Mouse (Mus musculus) layer of hippocampus, postnatal 36 days (tissue): Measurements from ENCODE around the gene Dchs1. TPM values are rescaled to one million over a fixed set of nuclear protein-coding genes. Genes with fewer than 3 reads are reported as not detected.

Experiments used
- DNase-seq, 2 experiments: peaks; one replicate each; pipeline ENCODE4 v3.0.0; 2022
- total RNA-seq, 2 experiments: library from RNA; stranded (reverse); gene quantifications; 2 replicates each; pipeline ENCODE4 v1.2.3; 2021

Dchs1 gene
- total RNA-seq, result 10 to 100 TPM; 13.9 to 15.6 TPM

GRCm38 (mm10) chr7:105787285-105788140 is at the start of gene Dchs1:
TSS of gene Dchs1 (minus strand) at chr7:105787654.
- DNase-seq, result no peak

- DNase-seq, result no peak
These were observed 36.8 kb upstream of the Dchs1 start for GRCm38 (mm10) chr7:105824281-105824680.

- DNase-seq, result no peak
These were observed 31.0 kb upstream of the Dchs1 start for GRCm38 (mm10) chr7:105818483-105818882.

GRCm38 (mm10) chr7:105816736-105817135 is 29.3 kb upstream of the Dchs1 start:
- no peak for DNase-seq

DNA sequence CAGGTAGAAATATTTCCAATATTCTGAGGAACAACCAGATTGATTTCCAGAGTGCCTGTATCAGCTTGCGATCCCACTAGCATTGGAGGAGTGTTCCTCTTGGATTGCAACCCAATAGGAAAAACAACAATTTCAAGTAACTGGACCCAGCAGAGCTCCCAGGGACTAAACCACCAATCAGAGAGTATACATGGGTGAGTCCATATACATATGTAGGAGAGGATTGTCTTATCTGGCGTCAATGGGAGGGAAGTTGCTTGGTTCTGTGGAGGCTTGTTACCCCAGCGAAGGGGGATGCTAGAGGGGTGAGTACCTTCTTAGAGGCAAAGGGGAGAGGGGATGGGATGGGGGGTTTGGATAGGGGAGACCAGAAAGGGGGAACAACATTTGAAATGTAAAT is 25.9 kb upstream of the Dchs1 start:
- DNase-seq, result no peak

- DNase-seq, result no peak
These were observed 25.1 kb upstream of the Dchs1 start for GRCm38 (mm10) chr7:105812566-105812965.

GRCm38 (mm10) chr7:105811516-105811915 is 24.1 kb upstream of the Dchs1 start:
- DNase-seq, result no peak

DNA sequence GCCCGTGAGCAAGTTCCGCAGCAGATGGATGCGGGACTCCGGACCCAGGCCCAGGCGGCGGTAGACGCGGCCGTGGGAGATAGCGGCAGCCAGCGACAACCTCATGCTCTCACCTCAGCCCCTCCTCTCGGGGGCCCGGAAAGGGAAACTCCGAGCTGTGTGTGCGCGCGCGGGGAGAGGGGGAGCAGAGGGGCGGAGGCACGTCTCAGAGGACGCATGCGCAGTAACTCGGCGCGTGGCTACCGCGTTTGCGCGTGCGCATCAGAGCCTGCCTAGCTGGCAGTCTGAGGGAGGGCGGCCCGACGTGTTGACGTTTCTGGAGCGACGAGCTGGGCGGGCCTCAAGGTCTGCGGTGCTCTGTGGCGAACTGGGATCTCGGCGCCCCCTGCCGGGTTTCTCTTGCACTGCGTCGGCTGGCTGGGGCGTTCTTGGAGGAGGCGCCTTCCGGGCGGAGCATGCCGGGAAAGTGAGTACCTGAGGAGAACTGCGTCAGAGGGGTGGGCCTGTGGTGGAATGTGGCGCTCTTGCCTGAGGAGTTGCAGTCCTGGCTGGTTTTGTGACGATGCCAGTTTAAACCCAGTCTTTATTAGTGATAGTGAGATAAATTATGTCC is 23.5 kb upstream of the Dchs1 start, which contains the start of gene Mrpl17:
Gene Mrpl17, minus strand, starts transcription at position 223 of the 613 bp plus-strand sequence.
- peak; percentile 100 for DNase-seq

DNA sequence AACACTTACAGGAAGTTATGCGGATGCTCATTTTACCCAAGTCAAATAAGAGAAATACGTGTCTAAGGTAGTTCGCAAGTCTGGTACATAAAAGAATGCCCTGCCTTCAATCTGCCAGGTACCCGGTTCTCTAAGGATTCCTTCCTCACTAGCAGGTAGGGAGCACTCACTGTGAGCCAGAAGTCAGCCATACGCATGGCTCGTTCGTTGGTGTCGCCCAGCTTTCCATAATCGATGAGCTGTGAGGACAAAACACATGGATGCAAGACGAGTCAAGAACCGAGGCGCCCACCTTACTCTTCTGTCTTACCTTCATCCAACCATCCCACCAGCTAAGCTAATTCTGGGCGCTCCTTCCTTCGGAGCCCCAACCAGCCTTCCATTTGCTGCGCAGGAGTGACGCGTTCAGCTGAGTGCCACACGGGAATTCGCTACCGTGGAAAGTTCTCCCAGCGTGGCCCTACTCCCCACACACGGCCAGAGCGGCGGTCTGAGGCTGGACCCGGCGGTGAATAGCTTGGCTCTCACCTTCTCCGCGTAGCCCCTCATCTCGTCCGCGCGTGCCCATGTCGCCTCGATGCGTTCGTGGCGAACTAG is 22.9 kb upstream of the Dchs1 start:
- DNase-seq, result peak in 1 of 2 experiments; percentile 30

GRCm38 (mm10) chr7:105809836-105810235 is 22.4 kb upstream of the Dchs1 start:
- DNase-seq, result no peak

DNA sequence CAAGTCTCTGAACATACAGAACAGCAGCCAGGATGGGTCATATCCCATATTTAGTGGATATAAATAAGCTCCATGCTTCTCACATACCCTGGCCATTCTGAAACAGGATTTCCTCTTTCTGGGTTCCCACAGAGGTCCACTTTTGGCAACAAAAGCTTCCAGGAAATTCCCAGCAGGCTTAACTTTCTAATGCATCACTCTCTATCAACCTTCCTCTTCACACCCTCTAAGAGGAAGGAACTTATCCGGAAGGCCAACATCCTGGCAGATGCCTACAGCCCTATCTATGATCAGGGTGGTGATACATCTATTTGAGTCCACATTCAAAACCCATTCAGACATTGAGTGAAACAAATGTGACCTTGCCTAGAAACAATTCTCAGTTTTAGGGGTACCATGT is 20.9 kb upstream of the Dchs1 start:
- DNase-seq, result no peak

- DNase-seq, result no peak
These were observed 19.3 kb upstream of the Dchs1 start for GRCm38 (mm10) chr7:105806716-105807115.

GRCm38 (mm10) chr7:105806125-105806524 is 18.7 kb upstream of the Dchs1 start:
- DNase-seq, result no peak

DNA sequence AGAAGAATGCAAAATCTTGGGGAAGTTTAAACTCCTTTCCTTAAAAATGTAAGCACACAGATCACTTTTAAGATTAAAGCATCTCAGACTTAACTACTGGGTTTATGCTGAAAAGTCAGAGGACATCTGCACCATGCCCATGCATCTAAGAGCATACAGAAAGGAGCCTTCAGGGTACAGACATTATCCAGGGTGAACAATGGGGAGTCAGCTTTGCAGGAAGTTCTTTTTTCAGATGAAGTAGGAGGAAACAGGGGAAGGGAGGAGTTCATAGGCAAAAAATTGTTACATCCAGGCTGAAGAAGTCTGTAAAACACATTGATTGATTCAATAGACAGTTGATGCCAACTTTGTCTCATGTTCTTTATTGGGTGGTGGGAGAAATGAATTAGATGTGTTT is 16.0 kb upstream of the Dchs1 start:
- no peak for DNase-seq

DNA sequence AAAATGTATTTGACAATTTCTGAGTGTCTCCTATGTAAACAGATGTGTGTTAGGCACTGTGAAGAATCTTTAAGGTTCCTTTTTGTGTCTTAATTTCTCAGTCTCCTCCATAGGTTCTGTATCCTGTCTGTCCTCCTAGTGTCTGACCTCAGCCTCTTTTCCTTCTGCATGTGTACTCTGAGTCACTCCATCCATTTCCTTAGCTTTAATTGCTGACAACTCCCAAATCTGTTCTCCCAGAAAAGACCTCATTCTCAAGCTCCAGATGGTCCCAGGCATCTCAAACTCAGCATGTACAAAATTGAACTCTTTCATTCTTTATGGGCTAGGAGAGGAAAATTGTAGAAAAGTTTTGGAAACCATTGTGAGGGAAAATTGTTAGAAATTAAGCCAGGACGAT is 15.3 kb upstream of the Dchs1 start:
- no peak for DNase-seq

DNA sequence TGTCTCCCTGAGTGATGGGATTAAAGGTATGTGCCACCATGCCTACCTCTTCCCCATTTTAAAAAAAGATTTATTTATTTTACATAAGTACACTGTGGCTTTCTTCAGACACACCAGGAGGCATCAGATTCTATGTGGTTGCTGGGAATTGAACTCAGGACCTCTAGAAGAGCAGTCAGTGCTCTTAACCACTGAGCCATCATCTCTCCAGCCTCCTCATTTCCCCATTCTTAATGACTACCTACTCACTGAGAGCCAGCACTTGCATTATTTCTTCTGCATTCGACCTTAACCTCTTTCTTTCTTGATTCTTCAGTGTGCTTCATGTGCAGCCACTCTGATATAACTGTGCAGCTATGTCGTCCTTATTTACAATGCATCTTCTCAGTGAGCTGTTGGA is 14.9 kb upstream of the Dchs1 start:
- DNase-seq, result no peak

DNA sequence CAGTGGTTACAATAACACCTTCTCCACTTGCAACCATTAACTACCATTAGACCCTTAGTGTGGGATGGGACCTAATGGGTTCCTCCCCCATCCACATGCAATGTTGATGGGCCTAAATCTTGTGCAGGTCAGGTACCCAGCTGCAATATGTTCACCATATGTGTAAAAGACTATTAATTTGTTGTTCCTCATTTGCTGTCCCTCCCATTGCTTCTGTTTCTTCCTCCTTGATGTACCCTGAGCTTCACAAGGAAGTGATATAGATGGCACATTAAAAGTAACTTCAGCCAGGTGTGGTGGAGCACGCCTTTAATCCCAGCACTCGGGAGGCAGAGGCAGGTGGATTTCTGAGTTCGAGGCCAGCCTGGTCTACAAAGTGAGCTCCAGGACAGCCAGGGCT is 9.5 kb upstream of the Dchs1 start:
- DNase-seq, result no peak

GRCm38 (mm10) chr7:105795759-105796366 is 8.4 kb upstream of the Dchs1 start:
- DNase-seq, result no peak

DNA sequence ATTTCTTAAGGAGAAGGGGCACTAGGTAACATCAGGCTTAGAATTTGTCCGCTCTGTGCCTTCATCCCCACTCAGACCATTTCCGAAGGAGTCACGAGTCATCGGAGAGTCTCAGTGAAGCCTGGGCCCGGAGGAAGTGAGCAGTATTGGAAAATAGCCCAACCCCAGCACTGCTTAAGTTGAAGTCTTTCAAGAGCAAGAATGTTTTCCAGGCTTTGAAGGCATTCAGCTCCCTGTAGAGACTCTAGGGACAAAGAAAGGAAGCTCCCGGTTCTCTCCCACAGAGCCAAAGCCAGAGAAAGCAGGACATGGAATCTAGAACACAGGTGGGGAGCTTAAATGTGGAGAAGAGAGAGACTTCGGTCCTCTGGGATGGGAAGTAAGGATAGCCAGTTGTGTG is 6.2 kb upstream of the Dchs1 start:
- DNase-seq, result no peak

DNA sequence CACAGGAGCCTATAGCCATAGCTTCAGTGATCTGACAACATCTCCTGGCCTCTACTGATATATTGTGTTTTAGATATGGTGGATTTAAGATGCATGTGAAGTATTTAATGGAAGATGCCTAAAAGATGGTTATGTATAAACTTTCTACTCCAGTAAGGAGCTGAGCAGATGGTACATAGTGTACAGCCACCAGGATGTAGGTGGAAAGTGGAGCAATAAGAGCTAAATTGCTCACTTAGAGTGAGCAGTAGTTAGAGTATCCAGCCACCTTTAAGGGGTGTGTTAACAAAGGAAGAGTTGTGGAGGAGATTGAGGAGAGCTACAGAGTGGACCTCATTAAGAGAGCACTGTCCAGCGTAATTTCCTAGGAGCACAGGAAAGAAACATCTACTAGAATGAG is 3.7 kb upstream of the Dchs1 start:
- DNase-seq, result no peak

DNA sequence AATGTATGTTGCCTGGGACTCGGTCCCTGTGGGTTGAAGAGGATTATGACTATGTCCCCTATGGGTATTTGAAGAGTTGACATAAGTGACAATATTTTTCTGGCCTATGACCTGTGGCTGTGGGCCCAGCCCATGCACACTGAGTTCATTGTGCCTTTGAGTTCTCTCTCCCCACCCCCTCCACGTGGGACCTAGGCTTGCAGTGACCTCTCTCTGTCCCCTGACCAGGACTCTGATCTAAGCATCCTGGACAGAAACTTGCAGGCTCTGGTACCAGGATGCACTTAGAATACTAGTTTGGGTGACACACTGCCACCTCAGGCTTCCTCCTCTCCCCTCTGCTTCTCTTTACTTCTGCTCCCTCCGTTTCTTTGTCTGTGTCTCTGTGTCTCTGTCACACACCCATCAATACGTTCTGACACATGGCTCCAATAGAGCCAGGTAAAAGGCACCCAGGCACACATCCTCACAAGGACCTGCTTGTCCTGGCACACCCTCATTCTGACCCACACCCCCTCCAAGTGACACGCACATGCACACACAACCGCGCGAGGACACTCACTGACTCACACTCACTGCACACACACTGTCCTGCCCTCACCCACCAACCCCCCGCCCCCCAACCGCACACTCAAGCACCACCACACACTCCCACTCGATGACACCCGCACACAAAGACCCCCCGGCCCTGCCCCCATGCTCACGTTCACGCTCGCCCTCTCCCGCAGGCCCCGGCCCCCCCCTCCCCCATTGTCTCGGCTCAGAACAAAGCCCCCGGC is 759 bp downstream of the Dchs1 start:
- no peak for DNase-seq

DNA sequence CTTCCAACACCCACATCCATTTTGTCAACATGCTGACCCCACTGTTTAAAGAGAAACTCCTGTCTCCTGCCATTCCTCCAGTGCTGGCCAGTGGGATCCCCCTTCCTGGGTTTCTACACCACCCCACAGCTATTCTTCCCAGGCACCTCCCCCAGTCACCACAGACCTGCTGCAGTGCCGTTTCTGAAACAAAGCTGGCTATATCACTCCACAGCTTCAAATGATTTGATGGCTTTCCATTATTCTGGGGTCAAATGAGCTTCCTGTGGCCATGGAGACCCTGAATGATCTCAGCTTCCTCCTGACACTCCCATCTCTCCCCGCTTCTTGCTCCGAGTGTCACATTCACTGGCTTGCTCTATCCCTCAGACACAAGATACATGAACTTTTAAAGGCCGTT is 2.9 kb downstream of the Dchs1 start:
- DNase-seq, result no peak
